Mouse (Mus musculus): ENCODE measurements at regions not wholly inside any gene's neighbourhood (a gene's known extent, or its start where the extent isn't known, plus 50 kb on each side); places are given as distances from the start of the nearest gene placed in this dataset.

DNA sequence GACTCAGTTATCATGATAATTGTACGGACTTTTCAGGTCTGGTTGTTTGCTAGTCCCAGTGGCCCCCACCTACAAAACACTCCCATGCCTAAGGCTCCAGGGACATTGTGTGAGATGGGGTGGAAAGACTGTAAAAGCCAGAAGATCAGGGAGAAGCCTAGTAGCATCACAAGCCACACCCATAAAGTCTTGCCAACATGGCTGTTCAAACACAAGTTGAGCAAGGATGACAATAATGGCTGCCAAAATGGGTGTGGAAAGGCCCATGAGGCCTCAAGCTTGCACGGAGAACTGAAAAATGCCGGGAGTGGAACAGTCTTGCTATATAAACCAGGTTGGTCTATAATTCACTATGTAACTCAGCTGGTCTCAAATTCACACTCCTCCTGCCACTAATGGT, 66.1 kb upstream of the Sash1 start:
- TF ChIP-seq GATA1 (IDR thresholded peaks at IDR 0.05; ENCODE audit: borderline replicate concordance, low read length) (no peak), FLI1 (IDR thresholded peaks at IDR 0.05; ENCODE audit: low read length) (no peak)

Measured in megakaryocyte, embryonic 14.5 days (primary cell).